Mouse (Mus musculus) spleen, adult 12 weeks (tissue): ENCODE measurements around the gene Irx5.
A peak's percentile ranks its signal among the peaks of the same experiment; 100 is the strongest.

Experiments used
- DNase-seq: peaks from one replicate; pipeline ENCODE4 v3.0.0; 2022; ENCODE audit warnings: low spot score

Irx5 gene

GRCm38 (mm10) chr8:92357398-92357981 is at the start of gene Irx5:
Gene Irx5 (plus strand): TSS chr8:92357625.
- no peak for DNase-seq

- DNase-seq, result no peak
These were observed 45.2 kb upstream of the Irx5 start for GRCm38 (mm10) chr8:92312178-92312577.

- no peak for DNase-seq
These were observed 43.7 kb upstream of the Irx5 start for GRCm38 (mm10) chr8:92313707-92314106.

GRCm38 (mm10) chr8:92323751-92324150 is 33.7 kb upstream of the Irx5 start:
- no peak for DNase-seq

- no peak for DNase-seq
These were observed 30.2 kb upstream of the Irx5 start for GRCm38 (mm10) chr8:92327176-92327575.

- DNase-seq, result no peak
These were observed 28.2 kb upstream of the Irx5 start for GRCm38 (mm10) chr8:92329273-92329672.

- DNase-seq, result no peak
These were observed 25.6 kb upstream of the Irx5 start for GRCm38 (mm10) chr8:92331811-92332210.

- DNase-seq, result no peak
These were observed 24.0 kb upstream of the Irx5 start for GRCm38 (mm10) chr8:92333406-92333805.

GRCm38 (mm10) chr8:92335079-92335478 is 22.3 kb upstream of the Irx5 start:
- DNase-seq, result no peak

- DNase-seq, result no peak
These were observed 21.4 kb upstream of the Irx5 start for GRCm38 (mm10) chr8:92336041-92336440.

GRCm38 (mm10) chr8:92343544-92343943 is 13.9 kb upstream of the Irx5 start:
- DNase-seq, result no peak

GRCm38 (mm10) chr8:92349898-92350486 is 7.4 kb upstream of the Irx5 start:
- DNase-seq, result no peak

GRCm38 (mm10) chr8:92353405-92353804 is 4.0 kb upstream of the Irx5 start:
- no peak for DNase-seq

- no peak for DNase-seq
These were observed 2.6 kb upstream of the Irx5 start for GRCm38 (mm10) chr8:92354536-92355482.

GRCm38 (mm10) chr8:92355701-92356612 is 1.5 kb upstream of the Irx5 start:
- peak; percentile 79 for DNase-seq

GRCm38 (mm10) chr8:92356613-92357375 is 631 bp upstream of the Irx5 start:
- no peak for DNase-seq

GRCm38 (mm10) chr8:92358141-92358999 is 945 bp downstream of the Irx5 start:
- no peak for DNase-seq

GRCm38 (mm10) chr8:92359000-92359832 is 1.8 kb downstream of the Irx5 start:
- DNase-seq, result no peak

GRCm38 (mm10) chr8:92359833-92360082 is 2.3 kb downstream of the Irx5 start:
- DNase-seq, result no peak
